Mouse (Mus musculus): ENCODE results near the gene Esrp2.

GRCm38 (mm10) chr8:106151041-106151440 lies 14.3 kb upstream of the Esrp2 start:
- TF ChIP-seq CTCF (IDR thresholded peaks at IDR 0.05; ENCODE audit: extremely low read depth, insufficient read depth, insufficient read length, insufficient replicate concordance), result no peak
- no peak for TF ChIP-seq POLR2A (IDR thresholded peaks at IDR 0.05; ENCODE audit: low read depth, low read length)
